Mouse (Mus musculus): ENCODE data around the gene Ahcy. TPM values are rescaled to one million over a fixed set of nuclear protein-coding genes. Genes with fewer than 3 reads are reported as not detected.
"Not testable (repeated sequence)": the region's sequence is repeated elsewhere in the genome, so short reads cannot be mapped to it uniquely, and the experiment has no call there.

Gene Ahcy
- polyA plus RNA-seq (2012; rRNA removed), result 19.2 and 27.8 TPM in 2 replicates

DNA sequence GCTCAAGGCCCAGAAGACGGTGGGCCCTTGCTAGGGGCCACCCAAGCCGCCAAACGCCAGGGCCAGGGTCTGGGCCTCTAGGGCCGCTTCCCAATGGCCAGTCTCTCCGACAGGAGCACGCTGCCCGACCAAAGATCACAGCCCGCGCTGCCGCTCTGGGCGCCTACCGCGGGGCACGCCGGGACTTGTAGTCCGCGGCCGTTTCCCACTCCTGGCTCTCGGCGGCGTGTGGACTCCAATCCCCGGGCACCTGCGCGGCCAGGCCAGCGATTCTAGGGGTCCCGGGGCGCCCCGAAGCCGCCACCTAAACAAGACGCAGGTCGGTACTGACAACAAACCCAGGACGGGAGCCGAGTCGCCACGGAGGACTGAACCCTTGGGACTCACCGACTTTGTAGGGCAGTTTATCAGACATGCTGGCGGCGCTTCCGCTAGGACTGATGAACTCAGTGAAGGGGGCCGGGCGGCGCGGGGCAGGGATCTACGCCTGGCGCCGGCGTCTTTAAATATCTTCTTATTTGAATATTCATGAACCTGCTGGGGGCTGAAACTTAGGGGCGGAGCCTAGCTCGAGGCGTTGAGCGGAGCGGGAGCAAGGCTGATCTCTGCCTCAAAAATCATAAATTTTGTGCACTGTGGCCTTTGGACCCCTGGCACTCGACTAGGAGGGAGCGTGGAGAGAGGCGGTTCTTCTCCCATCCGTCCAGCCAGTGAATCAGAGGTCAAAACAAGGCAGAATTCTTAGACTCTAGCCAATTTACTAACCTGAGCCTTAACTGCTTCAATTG, at the start of gene Ahcy:
TSS of gene Ahcy (minus strand) at position 520 of the 788 bp plus-strand sequence.
- peak; percentile 72; the same call in 1 of the 2 replicates for TF ChIP-seq POLR2A (IDR thresholded peaks at IDR 0.05; ENCODE audit: borderline replicate concordance, extremely low read depth, low read depth, low read length)
- no peak for TF ChIP-seq CTCF (IDR thresholded peaks at IDR 0.05; ENCODE audit: insufficient read depth, low read length)
- peak; percentile 93 for DNase-seq
- WGBS, result under 1% methylated on average over 56 of the region's 56 CpGs
- Histone ChIP-seq H3K4me1 (ENCODE audit: control insufficient read depth, insufficient read depth, low read length) (peaks cover 2% of the 10 kb centered on the region; the same call in 1 of the 2 replicates), H3K4me3 (replicated peaks; ENCODE audit: extremely low read depth, low read depth, low read length) (peak within 1 kb of the TSS; percentile 98)

DNA sequence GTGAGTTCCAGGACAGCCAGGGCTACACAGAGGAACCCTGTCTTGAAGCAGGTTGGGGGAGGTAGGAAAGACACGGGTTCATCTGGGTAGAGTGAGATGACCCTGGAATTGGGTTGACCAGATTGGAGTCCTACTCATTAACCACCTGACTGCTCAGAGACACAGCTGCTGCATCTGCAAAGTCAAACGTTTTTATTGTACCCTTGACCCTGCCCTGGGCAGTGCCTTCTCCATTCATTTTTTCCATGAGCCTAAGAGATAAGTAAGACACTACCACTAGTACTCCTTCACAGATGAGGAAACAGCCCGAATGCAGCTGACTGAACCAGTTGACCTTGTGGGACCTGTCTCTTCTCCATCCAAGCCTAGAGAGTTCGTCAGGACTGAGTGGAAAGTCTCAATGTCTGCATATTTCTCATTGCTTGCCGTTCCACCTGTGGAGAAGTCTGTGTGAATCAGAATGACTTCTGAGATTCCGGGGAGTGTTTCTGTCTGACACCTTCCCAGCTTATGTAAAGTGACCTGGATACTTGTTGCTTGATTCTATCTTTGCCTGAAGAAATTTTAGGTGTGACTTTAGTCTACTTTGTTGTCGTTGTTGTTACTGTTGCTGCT, 41.0 kb upstream of the Ahcy start:
- no peak for TF ChIP-seq CTCF (IDR thresholded peaks at IDR 0.05; ENCODE audit: insufficient read depth, low read length)
- TF ChIP-seq POLR2A (IDR thresholded peaks at IDR 0.05; ENCODE audit: borderline replicate concordance, extremely low read depth, low read depth, low read length), result no peak
- H3K4me3 ChIP-seq (replicated peaks; ENCODE audit: extremely low read depth, low read depth, low read length), result no peak overlapping the region
- WGBS, result 59% methylated on average over 7 of the region's 7 CpGs
- no peaks in the 10 kb centered on the region for H3K4me1 ChIP-seq (ENCODE audit: control insufficient read depth, insufficient read depth, low read length)
- DNase-seq, result no peak

DNA sequence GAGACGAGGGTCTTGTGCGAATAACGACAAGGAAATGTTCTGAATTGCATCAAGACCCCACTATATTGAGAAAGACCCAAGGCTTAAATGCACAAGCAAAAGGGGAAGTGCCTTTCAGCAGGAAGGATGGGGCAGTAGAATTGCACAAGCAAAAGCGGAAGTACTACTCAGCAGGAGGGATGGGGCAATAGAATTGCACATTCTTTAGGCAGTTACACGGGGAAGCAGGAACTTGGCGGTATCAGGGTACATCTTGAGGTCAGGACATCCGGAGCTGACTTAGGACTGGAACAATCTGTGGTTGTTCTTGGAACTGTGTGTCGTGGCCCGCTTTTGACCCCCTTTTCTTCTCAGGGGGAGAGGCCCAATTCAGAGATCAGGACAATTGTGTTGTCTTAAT, 33.0 kb upstream of the Ahcy start:
- DNase-seq; H3K4me1 ChIP-seq (ENCODE audit: control insufficient read depth, insufficient read depth, low read length); H3K4me3 ChIP-seq (replicated peaks; ENCODE audit: extremely low read depth, low read depth, low read length): not testable (repeated sequence)
- WGBS, result 73% methylated on average over 9 of the region's 9 CpGs

DNA sequence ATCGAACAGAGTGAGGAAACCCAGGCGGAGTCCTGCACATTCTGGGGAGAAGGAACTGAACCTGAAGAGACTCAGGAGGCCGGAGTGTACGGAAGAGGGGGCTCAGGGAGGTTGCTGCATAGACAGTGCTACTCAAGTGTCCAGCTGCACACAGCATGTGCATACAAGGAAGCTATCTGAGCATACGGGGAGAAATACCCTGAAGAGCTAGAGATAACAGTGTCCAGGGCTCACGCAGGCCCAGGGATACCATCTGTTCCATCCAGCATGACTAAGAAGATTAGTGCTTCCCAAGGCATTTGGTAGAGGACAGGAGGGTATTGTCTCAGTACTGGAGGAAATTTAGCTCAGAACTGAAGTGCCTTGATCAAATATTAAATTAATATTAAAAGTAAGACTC, 29.3 kb upstream of the Ahcy start:
- no peak for TF ChIP-seq POLR2A (IDR thresholded peaks at IDR 0.05; ENCODE audit: borderline replicate concordance, extremely low read depth, low read depth, low read length)
- TF ChIP-seq CTCF (IDR thresholded peaks at IDR 0.05; ENCODE audit: insufficient read depth, low read length), result no peak
- Histone ChIP-seq H3K4me1 (ENCODE audit: control insufficient read depth, insufficient read depth, low read length) (no peaks in the 10 kb centered on the region), H3K4me3 (replicated peaks; ENCODE audit: extremely low read depth, low read depth, low read length) (no peak overlapping the region)
- no peak for DNase-seq
- WGBS, result 81% methylated on average over 6 of the region's 6 CpGs

DNA sequence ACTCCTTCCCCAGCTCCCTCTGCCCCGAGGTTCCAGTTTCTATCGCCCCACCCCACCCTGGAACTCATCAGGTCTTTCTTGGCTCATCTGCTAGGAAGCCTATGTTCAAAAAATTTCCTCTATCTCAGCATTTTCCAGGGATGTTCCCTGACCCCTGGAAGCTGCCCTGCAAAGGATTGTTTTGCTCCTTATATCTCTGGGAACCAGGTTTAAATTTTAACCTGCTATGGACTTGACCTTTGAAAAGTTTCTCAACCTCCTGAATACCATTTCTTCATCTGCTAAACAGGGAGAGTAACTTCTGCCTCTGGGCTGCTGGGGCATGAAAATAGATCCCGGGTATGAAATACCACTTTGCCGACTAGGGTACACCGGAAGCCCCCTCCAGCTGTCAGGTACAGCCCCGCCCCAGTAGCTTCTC, 27.5 kb upstream of the Ahcy start:
- Histone ChIP-seq H3K4me3 (replicated peaks; ENCODE audit: extremely low read depth, low read depth, low read length) (no peak overlapping the region), H3K4me1 (ENCODE audit: control insufficient read depth, insufficient read depth, low read length) (no peaks in the 10 kb centered on the region)
- DNase-seq, result no peak
- WGBS, result 50% methylated on average over 6 of the region's 6 CpGs
- no peak for TF ChIP-seq CTCF (IDR thresholded peaks at IDR 0.05; ENCODE audit: insufficient read depth, low read length)

DNA sequence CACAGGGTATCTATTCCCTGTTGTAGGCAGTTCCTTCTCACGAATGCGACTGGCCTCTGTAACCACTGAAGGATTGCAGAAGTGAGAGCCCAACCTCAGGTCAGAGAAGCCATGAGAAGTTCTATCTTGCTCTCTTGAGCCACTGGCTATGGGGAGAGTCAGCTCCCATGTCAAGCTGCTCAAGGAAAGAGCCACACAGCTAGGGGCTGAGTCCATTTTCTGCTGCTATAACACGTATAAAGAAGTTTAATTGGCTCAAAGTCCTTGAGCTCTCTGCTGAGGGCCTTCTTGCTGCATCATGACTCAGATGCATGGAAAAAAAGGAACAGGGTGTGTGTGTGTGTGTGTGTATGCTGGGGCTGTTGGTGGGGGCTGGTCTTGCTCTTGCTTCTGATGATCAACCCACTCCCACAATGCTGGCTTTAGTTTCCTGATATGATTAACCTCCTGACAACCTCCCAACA, 26.5 kb upstream of the Ahcy start:
- WGBS, result 67% methylated on average over 3 of the region's 3 CpGs
- no peak for DNase-seq
- no peaks in the 10 kb centered on the region for H3K4me1 ChIP-seq (ENCODE audit: control insufficient read depth, insufficient read depth, low read length)
- TF ChIP-seq CTCF (IDR thresholded peaks at IDR 0.05; ENCODE audit: insufficient read depth, low read length), result no peak
- TF ChIP-seq POLR2A (IDR thresholded peaks at IDR 0.05; ENCODE audit: borderline replicate concordance, extremely low read depth, low read depth, low read length), result no peak
- no peak overlapping the region for H3K4me3 ChIP-seq (replicated peaks; ENCODE audit: extremely low read depth, low read depth, low read length)

DNA sequence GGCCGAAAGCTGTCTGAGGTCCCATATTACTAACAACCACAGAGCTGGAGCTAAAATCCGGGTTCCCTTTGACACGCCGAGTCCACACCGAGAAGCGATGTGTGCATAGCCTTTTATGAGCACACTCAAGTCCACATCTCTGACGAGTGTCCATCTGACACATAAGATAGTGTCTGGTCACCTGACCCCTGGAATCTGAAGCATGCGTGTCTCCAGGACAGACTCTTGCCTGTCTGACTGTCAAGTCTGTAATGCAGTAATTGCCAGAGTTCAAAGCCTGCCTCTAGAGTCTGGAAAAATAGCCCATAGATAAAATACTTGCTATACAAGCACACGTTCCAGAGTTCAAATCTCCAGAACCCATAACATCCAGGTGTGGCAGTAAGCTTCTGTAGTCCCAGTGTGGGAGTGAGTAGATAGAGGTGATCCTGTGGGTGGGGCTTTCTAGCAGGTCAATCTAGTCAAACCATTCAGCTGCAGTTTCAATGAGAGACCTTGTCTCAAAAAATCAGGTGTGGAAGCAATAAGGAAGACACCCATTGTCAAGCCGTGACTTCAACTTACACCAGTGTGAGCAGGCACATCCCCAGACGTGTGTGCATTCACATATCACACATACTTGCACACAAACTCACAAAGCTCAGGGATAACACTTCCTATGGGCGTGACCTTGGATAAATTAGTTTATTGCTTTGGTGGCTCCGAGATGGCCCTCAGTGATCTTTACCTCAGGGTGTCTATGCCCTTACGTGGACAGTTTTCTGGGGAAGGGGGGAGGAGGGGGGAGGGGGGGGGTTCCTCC, 25.9 kb upstream of the Ahcy start:
- WGBS, result 66% methylated on average over 14 of the region's 14 CpGs

DNA sequence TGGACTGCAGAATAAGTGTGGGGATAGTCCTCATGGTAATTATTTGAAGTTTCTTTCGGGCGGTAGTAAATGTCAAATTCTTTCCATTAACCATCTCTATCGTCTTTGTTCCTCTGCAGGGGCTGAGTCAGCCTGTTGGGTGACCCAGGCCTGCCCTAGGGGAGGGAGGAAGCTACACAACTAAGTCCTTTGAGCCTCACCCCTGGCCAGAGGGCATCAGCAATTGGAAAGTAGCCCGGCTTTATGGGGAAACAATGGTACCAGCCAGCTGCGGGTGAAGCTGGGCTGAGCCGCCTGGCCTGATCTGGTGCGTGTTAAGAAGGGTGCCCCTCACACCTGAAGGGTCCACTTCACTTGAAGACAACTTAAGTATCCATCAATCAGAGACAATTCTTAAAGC, 25.1 kb upstream of the Ahcy start:
- H3K4me3 ChIP-seq (replicated peaks; ENCODE audit: extremely low read depth, low read depth, low read length), result no peak overlapping the region
- H3K4me1 ChIP-seq (ENCODE audit: control insufficient read depth, insufficient read depth, low read length), result no peaks in the 10 kb centered on the region
- no peak for DNase-seq
- TF ChIP-seq CTCF (IDR thresholded peaks at IDR 0.05; ENCODE audit: insufficient read depth, low read length) (no peak), POLR2A (IDR thresholded peaks at IDR 0.05; ENCODE audit: borderline replicate concordance, extremely low read depth, low read depth, low read length) (no peak)
- 59% methylated on average over 7 of the region's 7 CpGs for WGBS

More for the DNA sequence above, 25.9 kb upstream of the Ahcy start:
- no peak overlapping the region for H3K4me3 ChIP-seq (replicated peaks; ENCODE audit: extremely low read depth, low read depth, low read length)
- H3K4me1 ChIP-seq (ENCODE audit: control insufficient read depth, insufficient read depth, low read length), result no peaks in the 10 kb centered on the region
- DNase-seq, result no peak
- TF ChIP-seq POLR2A (IDR thresholded peaks at IDR 0.05; ENCODE audit: borderline replicate concordance, extremely low read depth, low read depth, low read length) (no peak), CTCF (IDR thresholded peaks at IDR 0.05; ENCODE audit: insufficient read depth, low read length) (no peak)

DNA sequence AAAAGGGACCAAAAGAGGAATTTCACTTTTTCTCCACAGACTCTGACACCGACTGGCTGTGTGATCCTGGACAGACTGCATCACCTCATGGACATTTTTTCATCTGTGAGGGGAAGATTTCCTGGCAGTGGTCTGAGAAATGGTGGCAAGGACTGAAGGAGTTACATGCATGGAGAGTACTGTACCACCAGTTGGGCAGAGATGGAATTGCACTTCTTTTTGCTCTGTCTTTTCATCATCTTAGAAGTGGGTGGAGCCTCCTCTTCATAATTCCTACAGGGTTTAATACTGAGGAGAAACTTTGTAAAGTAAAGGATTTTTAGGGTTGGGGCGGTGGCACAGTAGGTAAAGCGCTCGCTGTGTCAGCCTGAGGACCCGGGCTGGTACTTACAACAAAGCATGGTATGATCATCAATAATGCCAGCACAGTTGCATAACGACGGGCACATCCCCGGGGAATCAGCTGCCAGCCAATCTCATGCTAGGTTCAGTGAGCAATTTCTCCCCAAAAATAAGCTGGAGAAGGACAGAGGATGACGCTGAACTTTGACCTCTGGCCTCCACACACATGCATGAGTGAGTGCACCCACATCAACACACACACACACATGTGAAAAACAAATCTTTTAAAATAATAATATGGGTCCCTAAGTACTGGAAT, 24.6 kb upstream of the Ahcy start:
- DNase-seq, result no peak
- H3K4me1 ChIP-seq (ENCODE audit: control insufficient read depth, insufficient read depth, low read length), result no peaks in the 10 kb centered on the region
- H3K4me3 ChIP-seq (replicated peaks; ENCODE audit: extremely low read depth, low read depth, low read length), result no peak overlapping the region
- no peak for TF ChIP-seq CTCF (IDR thresholded peaks at IDR 0.05; ENCODE audit: insufficient read depth, low read length)
- no peak for TF ChIP-seq POLR2A (IDR thresholded peaks at IDR 0.05; ENCODE audit: borderline replicate concordance, extremely low read depth, low read depth, low read length)
- 83% methylated on average over 9 of the region's 9 CpGs for WGBS
